Mouse (Mus musculus) lung, postnatal 0 days (tissue): Measurements from ENCODE around the gene Kcnv2.

Source experiments
- CTCF ChIP-seq: IDR thresholded peaks from 2 replicates; pipeline ENCODE4 v1.5.1; 2016; ENCODE audit warnings: antibody characterized with exemption, mild to moderate bottlenecking
- EP300 ChIP-seq: IDR thresholded peaks from 2 replicates; pipeline ENCODE4 v1.6.1; 2016; ENCODE audit warnings: antibody characterized with exemption, mild to moderate bottlenecking, control low read depth

- TF ChIP-seq EP300, result peak; percentile 91
- no peak for TF ChIP-seq CTCF
Measured at GRCm38 (mm10) chr19:27312266-27313079, 9.9 kb upstream of the Kcnv2 start.
